Mouse (Mus musculus) limb, embryonic 11.5 days (tissue): ENCODE data around the gene Vill. TPM values are rescaled to one million over a fixed set of nuclear protein-coding genes. Genes with fewer than 3 reads are reported as not detected.

Experiments
- microRNA-seq: library from miRNA; unstranded; fragments of <30 nt; microRNA quantifications from one replicate; pipeline ENCODE4, GENCODE M21; 2016
- polyA plus RNA-seq: library from polyadenylated mRNA; unstranded; fragments of >200 nt; fragmentation: Nextera tagmentation; extraction: Ambion mirVana; gene quantifications from 2 replicates; pipeline ENCODE4 v1.2.1, GENCODE M21; 2014

Gene Vill
- polyA plus RNA-seq, 1 experiment from 2014 or later = 26.5 TPM

Small RNA genes within 50 kb of the gene (microRNA-seq; reads per million reads assigned to microRNA genes)
- 14.6 reads per million, percentile 25 among the genes with 10 or more reads in this experiment for gene Mir26a-1

Other genes starting within 250 kb of the Vill start
- 13.6 and 13.9 TPM in 2 replicates for gene Ctdspl, start 126.3 kb upstream of the Vill start, polyA plus RNA-seq
- gene Plcd1, start 40.7 kb downstream of the Vill start, polyA plus RNA-seq = 18.8 and 22.0 TPM in 2 replicates
- 1.2 and 2.1 TPM in 2 replicates for gene Dlec1, start 49.7 kb downstream of the Vill start, polyA plus RNA-seq
- gene Acaa1b, start 104.3 kb downstream of the Vill start, polyA plus RNA-seq = 0.92 and 1.4 TPM in 2 replicates
- gene Gm47289, start 106.4 kb downstream of the Vill start, polyA plus RNA-seq = not detected in 2 replicates
- not detected in 2 replicates for gene Slc22a13, start 156.3 kb downstream of the Vill start, polyA plus RNA-seq